Mouse (Mus musculus): Measurements from ENCODE around the gene Rnpepl1. TPM values are rescaled to one million over a fixed set of nuclear protein-coding genes. Genes with fewer than 3 reads are reported as not detected.
A peak's percentile ranks its signal among the peaks of the same experiment; 100 is the strongest.

Rnpepl1 gene
- polyA plus RNA-seq (2011; ENCODE audit: insufficient read depth, insufficient read length, low replicate concordance, missing spikeins), result 26.4 and 62.1 TPM in 2 replicates

GRCm38 (mm10) chr1:92910239-92910885 lies at the start of gene Rnpepl1:
Gene Rnpepl1, plus strand, starts transcription at chr1:92910783.
- WGBS, result under 1% methylated on average over 54 of the region's 57 CpGs

GRCm38 (mm10) chr1:92861503-92861902 lies 49.1 kb upstream of the Rnpepl1 start:
- Histone ChIP-seq H3K4me1 (ENCODE audit: control insufficient read depth, insufficient read depth, low read length) (no peaks in the 10 kb centered on the region; the same call in 1 of the 2 replicates), H3K4me3 (replicated peaks; ENCODE audit: control insufficient read depth, low read depth, low read length) (no peak overlapping the region), H3K27ac (ENCODE audit: control insufficient read depth, insufficient read depth, low read depth, low read length, poor library complexity) (no peak overlapping the region)
- no peak for TF ChIP-seq POLR2A (IDR thresholded peaks at IDR 0.05; ENCODE audit: borderline replicate concordance, control insufficient read depth, low read depth, low read length)
- no peak for TF ChIP-seq CTCF (IDR thresholded peaks at IDR 0.05; ENCODE audit: control insufficient read depth, insufficient read depth, low read length)
- WGBS, result 67% methylated on average over 6 of the region's 6 CpGs

More at GRCm38 (mm10) chr1:92910239-92910885, at the start of gene Rnpepl1:
- Histone ChIP-seq H3K27ac (ENCODE audit: control insufficient read depth, insufficient read depth, low read depth, low read length, poor library complexity) (peak within 1 kb of the TSS; percentile 92), H3K4me1 (ENCODE audit: control insufficient read depth, insufficient read depth, low read length) (peaks cover 10% of the 10 kb centered on the region), H3K4me3 (replicated peaks; ENCODE audit: control insufficient read depth, low read depth, low read length) (peak within 1 kb of the TSS; percentile 84)
- TF ChIP-seq POLR2A (IDR thresholded peaks at IDR 0.05; ENCODE audit: borderline replicate concordance, control insufficient read depth, low read depth, low read length), result peak; percentile 80; the same call in 1 of the 2 replicates
- TF ChIP-seq CTCF (IDR thresholded peaks at IDR 0.05; ENCODE audit: control insufficient read depth, insufficient read depth, low read length), result peak; percentile 78

GRCm38 (mm10) chr1:92863268-92863667 lies 47.3 kb upstream of the Rnpepl1 start:
- TF ChIP-seq POLR2A (IDR thresholded peaks at IDR 0.05; ENCODE audit: borderline replicate concordance, control insufficient read depth, low read depth, low read length) (no peak), CTCF (IDR thresholded peaks at IDR 0.05; ENCODE audit: control insufficient read depth, insufficient read depth, low read length) (no peak)
- Histone ChIP-seq H3K27ac (ENCODE audit: control insufficient read depth, insufficient read depth, low read depth, low read length, poor library complexity) (no peak overlapping the region), H3K4me3 (replicated peaks; ENCODE audit: control insufficient read depth, low read depth, low read length) (no peak overlapping the region), H3K4me1 (ENCODE audit: control insufficient read depth, insufficient read depth, low read length) (no peaks in the 10 kb centered on the region; the same call in 1 of the 2 replicates)
- WGBS, result 79% methylated on average over 4 of the region's 4 CpGs

- 58% methylated on average over 2 of the region's 2 CpGs for WGBS
- no peak for TF ChIP-seq POLR2A (IDR thresholded peaks at IDR 0.05; ENCODE audit: borderline replicate concordance, control insufficient read depth, low read depth, low read length)
- no peak for TF ChIP-seq CTCF (IDR thresholded peaks at IDR 0.05; ENCODE audit: control insufficient read depth, insufficient read depth, low read length)
- H3K4me1 ChIP-seq (ENCODE audit: control insufficient read depth, insufficient read depth, low read length), result no peaks in the 10 kb centered on the region
- no peak overlapping the region for H3K4me3 ChIP-seq (replicated peaks; ENCODE audit: control insufficient read depth, low read depth, low read length)
- no peak overlapping the region for H3K27ac ChIP-seq (ENCODE audit: control insufficient read depth, insufficient read depth, low read depth, low read length, poor library complexity)
These were observed 44.4 kb upstream of the Rnpepl1 start for GRCm38 (mm10) chr1:92866170-92866569.

GRCm38 (mm10) chr1:92869985-92870384 lies 40.6 kb upstream of the Rnpepl1 start:
- WGBS, result 77% methylated on average over 2 of the region's 2 CpGs
- no peak overlapping the region for H3K27ac ChIP-seq (ENCODE audit: control insufficient read depth, insufficient read depth, low read depth, low read length, poor library complexity)
- no peak overlapping the region for H3K4me3 ChIP-seq (replicated peaks; ENCODE audit: control insufficient read depth, low read depth, low read length)
- H3K4me1 ChIP-seq (ENCODE audit: control insufficient read depth, insufficient read depth, low read length), result no peaks in the 10 kb centered on the region
- TF ChIP-seq CTCF (IDR thresholded peaks at IDR 0.05; ENCODE audit: control insufficient read depth, insufficient read depth, low read length) (no peak), POLR2A (IDR thresholded peaks at IDR 0.05; ENCODE audit: borderline replicate concordance, control insufficient read depth, low read depth, low read length) (no peak)

- Histone ChIP-seq H3K27ac (ENCODE audit: control insufficient read depth, insufficient read depth, low read depth, low read length, poor library complexity) (no peak overlapping the region), H3K4me1 (ENCODE audit: control insufficient read depth, insufficient read depth, low read length) (no peaks in the 10 kb centered on the region), H3K4me3 (replicated peaks; ENCODE audit: control insufficient read depth, low read depth, low read length) (no peak overlapping the region)
- 80% methylated on average over 7 of the region's 7 CpGs for WGBS
- TF ChIP-seq POLR2A (IDR thresholded peaks at IDR 0.05; ENCODE audit: borderline replicate concordance, control insufficient read depth, low read depth, low read length) (no peak), CTCF (IDR thresholded peaks at IDR 0.05; ENCODE audit: control insufficient read depth, insufficient read depth, low read length) (no peak)
These were observed 37.9 kb upstream of the Rnpepl1 start for GRCm38 (mm10) chr1:92872666-92873065.

GRCm38 (mm10) chr1:92874011-92874410 lies 36.6 kb upstream of the Rnpepl1 start:
- TF ChIP-seq POLR2A (IDR thresholded peaks at IDR 0.05; ENCODE audit: borderline replicate concordance, control insufficient read depth, low read depth, low read length) (no peak), CTCF (IDR thresholded peaks at IDR 0.05; ENCODE audit: control insufficient read depth, insufficient read depth, low read length) (no peak)
- Histone ChIP-seq H3K4me1 (ENCODE audit: control insufficient read depth, insufficient read depth, low read length) (no peaks in the 10 kb centered on the region), H3K4me3 (replicated peaks; ENCODE audit: control insufficient read depth, low read depth, low read length) (no peak overlapping the region), H3K27ac (ENCODE audit: control insufficient read depth, insufficient read depth, low read depth, low read length, poor library complexity) (no peak overlapping the region)
- 87% methylated on average over 3 of the region's 3 CpGs for WGBS

- TF ChIP-seq POLR2A (IDR thresholded peaks at IDR 0.05; ENCODE audit: borderline replicate concordance, control insufficient read depth, low read depth, low read length) (no peak), CTCF (IDR thresholded peaks at IDR 0.05; ENCODE audit: control insufficient read depth, insufficient read depth, low read length) (no peak)
- WGBS, result 71% methylated on average over 8 of the region's 8 CpGs
These were observed 35.0 kb upstream of the Rnpepl1 start for GRCm38 (mm10) chr1:92875360-92876111.

More at GRCm38 (mm10) chr1:92875360-92876111, 35.0 kb upstream of the Rnpepl1 start:
- no peak overlapping the region for H3K27ac ChIP-seq (ENCODE audit: control insufficient read depth, insufficient read depth, low read depth, low read length, poor library complexity)
- H3K4me1 ChIP-seq (ENCODE audit: control insufficient read depth, insufficient read depth, low read length), result no peaks in the 10 kb centered on the region
- no peak overlapping the region for H3K4me3 ChIP-seq (replicated peaks; ENCODE audit: control insufficient read depth, low read depth, low read length)

Data from bone marrow, adult 2 months (tissue).